Mouse (Mus musculus) neural tube, embryonic 15.5 days (tissue): ENCODE results near the gene Col24a1. TPM values are rescaled to one million over a fixed set of nuclear protein-coding genes. Genes with fewer than 3 reads are reported as not detected.

Experiments used
- ATAC-seq: fragments of 200-750 bp; cut with Nextera tagmentation; 2 replicates; pipeline ENCODE4 v1.8.0; 2017; ENCODE audit warnings: mild to moderate bottlenecking, moderate TSS enrichment, moderate library complexity; ENCODE audit not compliant: low FRiP score
- H3K27ac ChIP-seq: fragments of 300-500 bp; sonication (generic); replicated peaks from 2 replicates; pipeline ENCODE4 v1.5.1; 2015; ENCODE audit warnings: mild to moderate bottlenecking, inconsistent platforms
- H3K27me3 ChIP-seq: fragments of 300-500 bp; sonication (generic); replicated peaks from 2 replicates; pipeline ENCODE4 v1.6.1; 2015; ENCODE audit warnings: inconsistent platforms
- H3K36me3 ChIP-seq: fragments of 300-500 bp; sonication (generic); 2 replicates; pipeline ENCODE4 v1.6.1; 2015; ENCODE audit warnings: inconsistent platforms
- H3K4me1 ChIP-seq: fragments of 300-500 bp; sonication (generic); 2 replicates; pipeline ENCODE4 v1.6.1; 2015; ENCODE audit warnings: inconsistent platforms
- H3K4me2 ChIP-seq: fragments of 300-500 bp; sonication (generic); 2 replicates; pipeline ENCODE4 v1.6.1; 2015; ENCODE audit warnings: inconsistent platforms, mild to moderate bottlenecking, moderate library complexity
- H3K4me3 ChIP-seq: fragments of 300-500 bp; sonication (generic); replicated peaks from 2 replicates; pipeline ENCODE4 v1.5.1; 2015; ENCODE audit warnings: mild to moderate bottlenecking, inconsistent platforms
- H3K9ac ChIP-seq: fragments of 300-500 bp; sonication (generic); replicated peaks from 2 replicates; pipeline ENCODE4 v1.6.1; 2015; ENCODE audit warnings: mild to moderate bottlenecking, inconsistent platforms
- H3K9me3 ChIP-seq: fragments of 300-500 bp; sonication (generic); replicated peaks from 2 replicates; pipeline ENCODE4 v1.6.1; 2016; ENCODE audit warnings: inconsistent platforms
- WGBS: fragments of 180-500 bp; shearing (Covaris S2); methylation state at CpG from one replicate; pipeline ENCODE4 v1.1.7; 2015; ENCODE audit warnings: mixed read lengths; 5-methylcytosine and 5-hydroxymethylcytosine counted together
- polyA plus RNA-seq: library from polyadenylated mRNA; unstranded; fragments of >200 nt; fragmentation: Nextera tagmentation; extraction: Ambion mirVana; gene quantifications from 2 replicates; pipeline ENCODE4 v1.2.1, GENCODE M21; 2015

Gene Col24a1
- polyA plus RNA-seq: 0.77 and 1.5 TPM in 2 replicates

GRCm38 (mm10) chr3:145292337-145293134 is at the start of gene Col24a1:
Gene Col24a1, plus strand, starts transcription at chr3:145292472.
- no peak within 1 kb of the TSS for H3K27ac ChIP-seq
- H3K9me3 ChIP-seq: no peaks in the 10 kb centered on the region
- peak within 1 kb of the TSS; percentile 49 for H3K9ac ChIP-seq
- H3K4me2 ChIP-seq: peak within 1 kb of the TSS; percentile 83
- under 1% methylated on average over 22 of the region's 22 CpGs for WGBS
- peak; percentile 74 for ATAC-seq
- peaks cover 16% of the 10 kb centered on the region for H3K4me1 ChIP-seq
- H3K27me3 ChIP-seq: 0 out of 2 replicates have a peak, but pooled peaks cover 6% of the 10 kb centered on the region
- H3K4me3 ChIP-seq: peak within 1 kb of the TSS; percentile 38
- H3K36me3 ChIP-seq: no peaks in the 10 kb centered on the region

- no peaks in the 10 kb centered on the region for H3K36me3 ChIP-seq
- no peaks in the 10 kb centered on the region for H3K27me3 ChIP-seq
- no peaks in the 10 kb centered on the region for H3K4me1 ChIP-seq
- H3K9me3 ChIP-seq: no peaks in the 10 kb centered on the region
- no peak overlapping the region for H3K4me3 ChIP-seq
- H3K27ac ChIP-seq: no peak overlapping the region
- H3K9ac ChIP-seq: no peak overlapping the region
- 93% methylated on average over 2 of the region's 2 CpGs for WGBS
- no peak overlapping the region for H3K4me2 ChIP-seq
- ATAC-seq: no peak
Observed at GRCm38 (mm10) chr3:145248040-145248439, 44.2 kb upstream of the Col24a1 start.

- no peaks in the 10 kb centered on the region for H3K4me1 ChIP-seq
- H3K9ac ChIP-seq: no peak overlapping the region
- WGBS: 91% methylated on average over 5 of the region's 5 CpGs
- H3K36me3 ChIP-seq: no peaks in the 10 kb centered on the region
- H3K9me3 ChIP-seq: no peaks in the 10 kb centered on the region
- H3K27ac ChIP-seq: no peak overlapping the region
- no peak for ATAC-seq
- H3K4me3 ChIP-seq: no peak overlapping the region
- no peaks in the 10 kb centered on the region for H3K27me3 ChIP-seq
- H3K4me2 ChIP-seq: no peak overlapping the region
Observed at GRCm38 (mm10) chr3:145253066-145253465, 39.2 kb upstream of the Col24a1 start.

- Histone ChIP-seq H3K27ac (no peak overlapping the region), H3K4me2 (no peak overlapping the region), H3K9ac (no peak overlapping the region), H3K36me3 (no peaks in the 10 kb centered on the region), H3K4me1 (no peaks in the 10 kb centered on the region), H3K4me3 (no peak overlapping the region), H3K9me3 (no peaks in the 10 kb centered on the region), H3K27me3 (no peaks in the 10 kb centered on the region)
- WGBS: 92% methylated on average over 3 of the region's 3 CpGs
- ATAC-seq: no peak
Observed at GRCm38 (mm10) chr3:145254764-145255396, 37.4 kb upstream of the Col24a1 start.

GRCm38 (mm10) chr3:145256647-145257046 is 35.6 kb upstream of the Col24a1 start:
- H3K36me3 ChIP-seq: no peaks in the 10 kb centered on the region
- H3K4me2 ChIP-seq: no peak overlapping the region
- no peak overlapping the region for H3K4me3 ChIP-seq
- no peaks in the 10 kb centered on the region for H3K27me3 ChIP-seq
- 89% methylated on average over 7 of the region's 7 CpGs for WGBS
- H3K4me1 ChIP-seq: no peaks in the 10 kb centered on the region
- H3K9ac ChIP-seq: no peak overlapping the region
- no peaks in the 10 kb centered on the region for H3K9me3 ChIP-seq
- no peak overlapping the region for H3K27ac ChIP-seq
- ATAC-seq: no peak

- Histone ChIP-seq H3K9ac (no peak overlapping the region), H3K4me3 (no peak overlapping the region), H3K36me3 (no peaks in the 10 kb centered on the region), H3K27ac (no peak overlapping the region), H3K4me1 (no peaks in the 10 kb centered on the region), H3K9me3 (no peaks in the 10 kb centered on the region), H3K27me3 (no peaks in the 10 kb centered on the region), H3K4me2 (no peak overlapping the region)
- ATAC-seq: no peak
- WGBS: 87% methylated on average over 6 of the region's 6 CpGs
Observed at GRCm38 (mm10) chr3:145259678-145260077, 32.6 kb upstream of the Col24a1 start.

GRCm38 (mm10) chr3:145263131-145263530 is 29.1 kb upstream of the Col24a1 start:
- WGBS: 90% methylated on average over 4 of the region's 4 CpGs
- H3K27me3 ChIP-seq: no peaks in the 10 kb centered on the region
- H3K4me2 ChIP-seq: no peak overlapping the region
- H3K4me1 ChIP-seq: no peaks in the 10 kb centered on the region
- no peaks in the 10 kb centered on the region for H3K9me3 ChIP-seq
- ATAC-seq: no peak
- H3K36me3 ChIP-seq: no peaks in the 10 kb centered on the region
- no peak overlapping the region for H3K9ac ChIP-seq
- H3K4me3 ChIP-seq: no peak overlapping the region
- H3K27ac ChIP-seq: no peak overlapping the region

GRCm38 (mm10) chr3:145268066-145268465 is 24.2 kb upstream of the Col24a1 start:
- Histone ChIP-seq H3K4me1 (no peaks in the 10 kb centered on the region), H3K27me3 (no peaks in the 10 kb centered on the region), H3K9ac (no peak overlapping the region), H3K4me2 (no peak overlapping the region), H3K36me3 (no peaks in the 10 kb centered on the region), H3K9me3 (no peaks in the 10 kb centered on the region), H3K27ac (no peak overlapping the region), H3K4me3 (no peak overlapping the region)
- 81% methylated on average over 7 of the region's 7 CpGs for WGBS
- ATAC-seq: no peak

- no peaks in the 10 kb centered on the region for H3K27me3 ChIP-seq
- no peak overlapping the region for H3K4me2 ChIP-seq
- no peaks in the 10 kb centered on the region for H3K4me1 ChIP-seq
- ATAC-seq: no peak
- H3K4me3 ChIP-seq: no peak overlapping the region
- no peak overlapping the region for H3K9ac ChIP-seq
- H3K9me3 ChIP-seq: no peaks in the 10 kb centered on the region
- H3K36me3 ChIP-seq: no peaks in the 10 kb centered on the region
- H3K27ac ChIP-seq: no peak overlapping the region
- 89% methylated on average over 6 of the region's 6 CpGs for WGBS
Observed at GRCm38 (mm10) chr3:145274191-145274590, 18.1 kb upstream of the Col24a1 start.

GRCm38 (mm10) chr3:145293207-145293606 is 935 bp downstream of the Col24a1 start:
- peaks cover 16% of the 10 kb centered on the region for H3K4me1 ChIP-seq
- peak overlapping the region; percentile 83 for H3K4me2 ChIP-seq
- H3K9ac ChIP-seq: peak overlapping the region; percentile 49
- H3K27me3 ChIP-seq: 0 out of 2 replicates have a peak, but pooled peaks cover 6% of the 10 kb centered on the region
- peak overlapping the region; percentile 38 for H3K4me3 ChIP-seq
- H3K36me3 ChIP-seq: no peaks in the 10 kb centered on the region
- ATAC-seq: peak; percentile 32; the same call in 1 of the 2 replicates
- no peaks in the 10 kb centered on the region for H3K9me3 ChIP-seq
- H3K27ac ChIP-seq: no peak overlapping the region
- 11% methylated on average over 9 of the region's 9 CpGs for WGBS

- Histone ChIP-seq H3K4me2 (peak overlapping the region; percentile 83), H3K27me3 (0 out of 2 replicates have a peak, but pooled peaks cover 6% of the 10 kb centered on the region), H3K27ac (no peak overlapping the region), H3K4me1 (peaks cover 16% of the 10 kb centered on the region), H3K9me3 (no peaks in the 10 kb centered on the region), H3K36me3 (no peaks in the 10 kb centered on the region), H3K4me3 (peak overlapping the region; percentile 38), H3K9ac (no peak overlapping the region)
- WGBS: 79% methylated on average over 12 of the region's 12 CpGs
- no peak for ATAC-seq
Observed at GRCm38 (mm10) chr3:145293623-145294307, 1.5 kb downstream of the Col24a1 start.
